Mouse (Mus musculus) MEL (cell line): ENCODE data around the gene Nes. TPM values are rescaled to one million over a fixed set of nuclear protein-coding genes. Genes with fewer than 3 reads are reported as not detected.

Experiments used
- DNase-seq: peaks from one replicate; pipeline ENCODE4 v3.0.0; 2011; ENCODE audit warnings: low read depth, low spot score
- H3K27ac ChIP-seq: 2 replicates; pipeline ENCODE4 v1.5.1; 2012; ENCODE audit warnings: low read depth, mild to moderate bottlenecking, control low read depth, low read length, moderate library complexity; ENCODE audit not compliant: control insufficient read depth
- H3K27me3 ChIP-seq, 2 experiments: fragments of 150-350 bp in 1 of 2; sonication (generic) in 1 of 2; 2 replicates each; pipeline ENCODE4 v1.6.1; 2012; ENCODE audit warnings: low read length in 2 of 2, mild to moderate bottlenecking in 2 of 2, improper control_type of control experiment in 1 of 2, moderate library complexity in 1 of 2; ENCODE audit not compliant: insufficient read depth in 2 of 2, control insufficient read depth in 1 of 2
- H3K36me3 ChIP-seq, 2 experiments: 2 replicates each; pipeline ENCODE4 v1.6.1; 2012 to 2014; ENCODE audit warnings: low read length in 2 of 2, improper control_type of control experiment in 1 of 2, inconsistent platforms in 1 of 2, mild to moderate bottlenecking in 1 of 2; ENCODE audit not compliant: insufficient read depth in 2 of 2, control insufficient read depth in 1 of 2
- H3K4me1 ChIP-seq, 2 experiments: fragments of 150-350 bp in 1 of 2; sonication (generic) in 1 of 2; 2 replicates each; pipeline ENCODE4 v1.6.1; 2012; ENCODE audit warnings: low read length in 2 of 2, improper control_type of control experiment in 1 of 2, mild to moderate bottlenecking in 1 of 2; ENCODE audit not compliant: insufficient read depth in 2 of 2, control insufficient read depth in 1 of 2
- H3K4me3 ChIP-seq, 2 experiments: fragments of 150-350 bp in 1 of 2; sonication (generic) in 1 of 2; 2 replicates each; pipeline ENCODE4 v1.5.1; 2012; ENCODE audit warnings: low read depth in 2 of 2, low read length in 2 of 2, mild to moderate bottlenecking in 2 of 2, moderate library complexity in 2 of 2, control low read depth in 1 of 2, improper control_type of control experiment in 1 of 2; ENCODE audit not compliant: control insufficient read depth in 1 of 2, insufficient read depth in 1 of 2
- H3K79me2 ChIP-seq: 2 replicates; pipeline ENCODE4 v1.6.1; 2012; ENCODE audit warnings: mild to moderate bottlenecking, low read length, moderate library complexity; ENCODE audit not compliant: control insufficient read depth, poor library complexity, insufficient read depth
- H3K9ac ChIP-seq: 2 replicates; pipeline ENCODE4 v1.6.1; 2012; ENCODE audit warnings: low read depth, mild to moderate bottlenecking, control low read depth, low read length, moderate library complexity; ENCODE audit not compliant: control insufficient read depth, poor library complexity, severe bottlenecking
- H3K9me3 ChIP-seq: fragments of 150-350 bp; sonication (generic); replicated peaks from 2 replicates; pipeline ENCODE4 v1.6.1; 2012; ENCODE audit warnings: mild to moderate bottlenecking, low read length, improper control_type of control experiment, moderate library complexity; ENCODE audit not compliant: insufficient read depth
- CHD2 ChIP-seq: IDR thresholded peaks from 2 replicates; pipeline ENCODE4 v1.6.1; 2011; ENCODE audit warnings: low read length, improper control_type of control experiment
- CTCF ChIP-seq, 3 experiments: IDR thresholded peaks in 2 of 3; conservative IDR thresholded peaks in 1 of 3; 2 replicates each; pipeline ENCODE4 v1.5.1; 2011 to 2012; ENCODE audit warnings: low read length in 3 of 3, low read depth in 2 of 3, mild to moderate bottlenecking in 2 of 3, improper control_type of control experiment in 1 of 3, inconsistent platforms in 1 of 3, mixed read lengths in 1 of 3, moderate library complexity in 1 of 3; ENCODE audit not compliant: control insufficient read depth in 1 of 3, insufficient read depth in 1 of 3, poor library complexity in 1 of 3, severe bottlenecking in 1 of 3
- E2F4 ChIP-seq: IDR thresholded peaks from 2 replicates; pipeline ENCODE4 v1.6.1; 2011; ENCODE audit warnings: low read depth, low read length, improper control_type of control experiment, borderline replicate concordance
- ELF1 ChIP-seq: IDR thresholded peaks from 2 replicates; pipeline ENCODE4 v1.6.1; 2014; ENCODE audit warnings: low read depth, mild to moderate bottlenecking, inconsistent platforms, low read length, improper control_type of control experiment, moderate library complexity
- GATA1 ChIP-seq: IDR thresholded peaks from 2 replicates; pipeline ENCODE4 v1.6.1; 2011; ENCODE audit warnings: low read depth, low read length, improper control_type of control experiment
- MAFK ChIP-seq: IDR thresholded peaks from 2 replicates; pipeline ENCODE4 v1.6.1; 2011; ENCODE audit warnings: low read depth, mild to moderate bottlenecking, low read length, improper control_type of control experiment, borderline replicate concordance
- MEF2A ChIP-seq: IDR thresholded peaks from 2 replicates; pipeline ENCODE4 v1.6.1; 2014; ENCODE audit warnings: low read depth, mild to moderate bottlenecking, inconsistent platforms, low read length, improper control_type of control experiment; ENCODE audit not compliant: poor library complexity, insufficient replicate concordance, severe bottlenecking; ENCODE audit errors: extremely low read depth
- MXI1 ChIP-seq: IDR thresholded peaks from 2 replicates; pipeline ENCODE4 v1.6.1; 2011; ENCODE audit warnings: mild to moderate bottlenecking, low read depth, low read length, improper control_type of control experiment
- MYB ChIP-seq: IDR thresholded peaks from 2 replicates; pipeline ENCODE4 v1.6.1; 2011; ENCODE audit warnings: mild to moderate bottlenecking, low read depth, low read length, improper control_type of control experiment
- MYC ChIP-seq: IDR thresholded peaks from 2 replicates; pipeline ENCODE4 v1.6.1; 2011; ENCODE audit warnings: low read depth, mild to moderate bottlenecking, low read length, improper control_type of control experiment, moderate library complexity
- NELFE ChIP-seq: IDR thresholded peaks from 2 replicates; pipeline ENCODE4 v1.6.1; 2011; ENCODE audit warnings: low read depth, low read length, improper control_type of control experiment
- NRF1 ChIP-seq: IDR thresholded peaks from 2 replicates; pipeline ENCODE4 v1.6.1; 2014; ENCODE audit warnings: low read depth, mild to moderate bottlenecking, inconsistent platforms, low read length, improper control_type of control experiment, moderate library complexity; ENCODE audit not compliant: poor library complexity, insufficient read depth, severe bottlenecking
- POLR2A ChIP-seq, 2 experiments: IDR thresholded peaks; 2 replicates each; pipeline ENCODE4 v1.6.1; 2011 to 2012; ENCODE audit warnings: low read length in 2 of 2, mild to moderate bottlenecking in 2 of 2, control low read depth in 1 of 2, improper control_type of control experiment in 1 of 2, low read depth in 1 of 2, moderate library complexity in 1 of 2; ENCODE audit not compliant: control insufficient read depth in 1 of 2, insufficient read depth in 1 of 2, poor library complexity in 1 of 2
- POLR2AphosphoS5 ChIP-seq: IDR thresholded peaks from 2 replicates; pipeline ENCODE4 v1.6.1; 2012; ENCODE audit warnings: low read depth, borderline replicate concordance, mild to moderate bottlenecking, inconsistent platforms, low read length, moderate library complexity, mixed read lengths
- RAD21 ChIP-seq: IDR thresholded peaks from 2 replicates; pipeline ENCODE4 v1.6.1; 2011; ENCODE audit warnings: mild to moderate bottlenecking, low read depth, low read length, improper control_type of control experiment
- RCOR1 ChIP-seq: IDR thresholded peaks from 2 replicates; pipeline ENCODE4 v1.6.1; 2012; ENCODE audit warnings: low read depth, mild to moderate bottlenecking, inconsistent platforms, low read length, improper control_type of control experiment
- SIN3A ChIP-seq: IDR thresholded peaks from 2 replicates; pipeline ENCODE4 v1.6.1; 2012; ENCODE audit warnings: low read length, improper control_type of control experiment, inconsistent platforms
- SMC3 ChIP-seq: IDR thresholded peaks from 2 replicates; pipeline ENCODE4 v1.6.1; 2011; ENCODE audit warnings: low read depth, low read length, improper control_type of control experiment
- TBP ChIP-seq: IDR thresholded peaks from 2 replicates; pipeline ENCODE4 v1.8.0; 2011; ENCODE audit warnings: low read depth, low read length, improper control_type of control experiment
- UBTF ChIP-seq: IDR thresholded peaks from 2 replicates; pipeline ENCODE4 v1.6.1; 2012; ENCODE audit warnings: low read depth, mild to moderate bottlenecking, inconsistent platforms, low read length, improper control_type of control experiment, moderate library complexity, borderline replicate concordance; ENCODE audit not compliant: insufficient read depth
- USF2 ChIP-seq, 2 experiments: IDR thresholded peaks; 2 replicates each; pipeline ENCODE4 v1.6.1; 2011 to 2012; ENCODE audit warnings: improper control_type of control experiment in 2 of 2, low read length in 2 of 2, borderline replicate concordance in 1 of 2, inconsistent platforms in 1 of 2, low read depth in 1 of 2, mild to moderate bottlenecking in 1 of 2; ENCODE audit not compliant: insufficient read depth in 1 of 2
- ZC3H11A ChIP-seq: IDR thresholded peaks from 2 replicates; pipeline ENCODE4 v1.6.1; 2012; ENCODE audit warnings: low read depth, mild to moderate bottlenecking, inconsistent platforms, low read length, improper control_type of control experiment
- ZNF384 ChIP-seq: IDR thresholded peaks from 2 replicates; pipeline ENCODE4 v1.6.1; 2012; ENCODE audit warnings: low read depth, mild to moderate bottlenecking, inconsistent platforms, low read length, improper control_type of control experiment
- polyA plus RNA-seq, 2 experiments: library from polyadenylated mRNA; stranded (reverse) in 1 of 2; unstranded in 1 of 2; fragments of >175 nt in 1 of 2; fragments of >200 nt in 1 of 2; gene quantifications; 2 replicates each; pipeline versions ENCODE4 v1.2.1 to v1.2.4; 2012; ENCODE audit warnings: low replicate concordance in 2 of 2, low read depth in 1 of 2; ENCODE audit not compliant: insufficient read length in 2 of 2, insufficient read depth in 1 of 2, missing spikeins in 1 of 2
- total RNA-seq: library from RNA; depleted of rRNA; stranded (reverse); fragments of 300-350 nt; gene quantifications from 2 replicates; pipeline ENCODE4 v1.2.3, GENCODE M21; 2012

Nes gene
- total and polyA plus RNA-seq, 3 experiments = 0.01 TPM; not detected in 2

DNA sequence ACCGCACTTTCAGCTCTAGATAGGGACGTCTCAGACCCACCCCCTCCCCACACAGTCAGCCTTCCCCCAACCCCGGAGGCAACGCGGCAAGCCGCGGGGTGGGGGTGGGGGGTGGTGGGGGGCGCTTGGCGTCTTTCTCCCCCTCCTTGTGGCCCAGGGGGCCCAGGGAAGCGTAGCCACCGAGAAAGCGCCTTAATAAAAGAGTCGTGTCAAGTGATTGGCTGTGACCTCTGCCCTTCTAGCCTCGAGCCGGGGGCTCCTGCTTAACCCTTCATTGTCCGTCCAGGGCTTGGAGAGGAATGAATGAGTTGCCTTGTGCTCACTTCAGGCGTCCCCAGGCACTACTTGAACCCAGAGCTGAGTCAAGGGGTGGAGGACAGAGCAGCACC lies 23.1 kb upstream of the Nes start (continued):
- TF ChIP-seq NRF1 = no peak

DNA sequence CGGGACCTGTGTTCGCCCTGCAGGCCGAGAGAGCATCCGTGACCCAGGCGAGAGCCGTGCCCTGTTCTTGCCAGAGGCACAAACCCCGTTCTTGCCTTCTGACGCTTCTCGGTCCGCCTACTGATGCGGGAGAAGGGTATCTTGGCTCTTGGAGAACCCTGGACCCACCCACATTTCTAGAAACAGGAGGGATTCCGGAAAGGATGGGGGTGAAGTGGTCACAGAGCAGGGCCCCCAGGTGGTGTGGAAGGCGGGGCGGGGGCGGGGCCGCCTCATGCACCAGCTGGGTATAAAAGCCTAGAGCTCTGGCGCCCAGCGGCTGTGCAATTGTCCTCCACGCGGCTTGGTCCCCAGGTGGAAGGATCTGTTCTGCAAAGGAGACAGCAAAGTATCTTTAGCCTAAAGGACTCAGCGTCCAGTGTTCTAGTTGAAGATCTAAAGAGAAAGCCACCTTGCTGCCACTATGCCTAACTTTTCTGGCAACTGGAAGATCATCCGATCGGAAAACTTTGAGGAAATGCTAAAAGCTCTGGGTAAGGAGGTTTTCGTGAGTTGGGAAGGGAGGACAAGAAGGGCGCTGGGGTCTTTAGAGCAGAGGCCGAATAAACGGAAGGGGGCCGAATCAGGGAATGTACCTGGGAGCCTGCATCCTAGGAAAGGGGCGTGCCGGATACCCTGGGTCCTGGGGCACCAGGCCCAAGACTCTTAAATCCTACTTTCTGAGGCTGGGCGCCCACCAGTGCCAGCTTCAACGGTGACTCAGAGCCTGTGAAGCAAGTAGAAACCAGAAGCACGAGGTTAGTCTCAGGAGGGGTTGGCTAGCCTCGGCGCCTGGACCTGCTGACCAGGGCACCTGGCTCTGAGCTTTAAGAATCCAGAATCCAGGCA lies 22.3 kb upstream of the Nes start, which contains the start of gene Crabp2:
TSS of gene Crabp2 (plus strand) at position 289 of the 888 bp plus-strand sequence.
- H3K27ac ChIP-seq = no peak within 1 kb of the TSS
- no peak within 1 kb of the TSS for H3K4me3 ChIP-seq
- DNase-seq = no peak
- no peak within 1 kb of the TSS for H3K9ac ChIP-seq
- H3K36me3 ChIP-seq = no peaks in the 10 kb centered on the region
- TF ChIP-seq RAD21 = no peak
- TF ChIP-seq RCOR1 = no peak
- TF ChIP-seq POLR2A (IDR thresholded peaks at IDR 0.05; ENCODE audit: control insufficient read depth in 1 of 2, insufficient read depth in 1 of 2, low read depth in 1 of 2, low read length in 2 of 2, poor library complexity in 1 of 2) = no peak
- TF ChIP-seq MEF2A = no peak
- no peak for TF ChIP-seq GATA1
- TF ChIP-seq E2F4 = no peak
- no peak for TF ChIP-seq ELF1
- no peak for TF ChIP-seq CTCF (IDR thresholded peaks at IDR 0.05 in 2 of 3, conservative IDR thresholded peaks at IDR 0.05 in 1 of 3; ENCODE audit: control insufficient read depth in 1 of 3, insufficient read depth in 1 of 3, low read depth in 2 of 3, low read length in 3 of 3, poor library complexity in 1 of 3, severe bottlenecking in 1 of 3)
- no peak for TF ChIP-seq UBTF
- TF ChIP-seq MYC = no peak
- no peak for TF ChIP-seq SMC3
- TF ChIP-seq ZC3H11A = no peak
- no peak for TF ChIP-seq TBP
- H3K9me3 ChIP-seq = no peaks in the 10 kb centered on the region
- no peaks in the 10 kb centered on the region for H3K79me2 ChIP-seq
- no peaks in the 10 kb centered on the region for H3K27me3 ChIP-seq
- H3K4me1 ChIP-seq = no peaks in the 10 kb centered on the region

DNA sequence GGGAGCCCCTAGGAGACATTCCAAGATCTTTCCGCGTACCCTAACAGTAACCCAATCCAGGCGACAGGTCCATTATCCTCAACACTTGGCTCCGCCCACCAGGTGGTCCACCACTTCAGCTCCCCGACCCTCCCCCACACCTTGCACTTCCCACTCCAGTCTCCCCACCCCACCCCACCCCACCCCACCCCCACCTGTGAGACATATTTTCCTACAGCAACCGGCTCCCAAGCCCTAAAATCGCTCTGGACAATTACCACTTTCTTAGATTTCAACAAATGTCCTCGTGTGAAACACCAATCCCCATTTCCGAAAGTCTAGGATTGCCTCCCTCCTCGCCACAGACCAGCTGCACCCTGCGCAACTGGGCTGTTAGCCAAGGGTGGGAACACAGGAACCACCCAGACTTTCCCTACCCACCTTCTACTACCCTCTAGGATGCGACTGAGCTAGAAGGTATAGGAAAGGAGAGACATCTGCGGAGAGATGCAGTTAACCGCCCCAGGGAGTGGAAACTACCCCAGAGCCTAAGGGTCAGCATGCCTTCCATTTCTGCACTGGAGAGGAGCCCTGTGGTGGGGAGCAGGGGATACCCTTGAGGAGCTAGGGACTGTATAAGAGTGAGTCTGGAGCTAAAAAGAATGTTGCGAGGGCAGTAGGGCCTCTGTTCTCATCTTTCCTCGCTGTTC lies 21.5 kb upstream of the Nes start:
- Histone ChIP-seq H3K36me3 (no peaks in the 10 kb centered on the region), H3K4me1 (no peaks in the 10 kb centered on the region), H3K9ac (no peak overlapping the region), H3K4me3 (no peak overlapping the region), H3K79me2 (no peaks in the 10 kb centered on the region), H3K27me3 (no peaks in the 10 kb centered on the region), H3K9me3 (no peaks in the 10 kb centered on the region), H3K27ac (no peak overlapping the region)
- no peak for DNase-seq
- TF ChIP-seq CHD2 (no peak), ELF1 (no peak), CTCF (IDR thresholded peaks at IDR 0.05 in 2 of 3, conservative IDR thresholded peaks at IDR 0.05 in 1 of 3; ENCODE audit: control insufficient read depth in 1 of 3, insufficient read depth in 1 of 3, low read depth in 2 of 3, low read length in 3 of 3, poor library complexity in 1 of 3, severe bottlenecking in 1 of 3) (no peak), UBTF (no peak), MXI1 (no peak), MYB (no peak), MAFK (no peak), SIN3A (no peak), GATA1 (no peak), E2F4 (no peak), POLR2A (IDR thresholded peaks at IDR 0.05; ENCODE audit: control insufficient read depth in 1 of 2, insufficient read depth in 1 of 2, low read depth in 1 of 2, low read length in 2 of 2, poor library complexity in 1 of 2) (no peak), USF2 (IDR thresholded peaks at IDR 0.05; ENCODE audit: borderline replicate concordance in 1 of 2, insufficient read depth in 1 of 2, low read depth in 1 of 2, low read length in 2 of 2) (no peak), SMC3 (no peak), ZNF384 (no peak), POLR2AphosphoS5 (no peak), TBP (no peak), MEF2A (no peak), NELFE (no peak), MYC (no peak)
